Mouse (Mus musculus): ENCODE data around the gene Cep295nl.
"Not testable (repeated sequence)": the region's sequence is repeated elsewhere in the genome, so short reads cannot be mapped to it uniquely, and the experiment has no call there.

The Cep295nl gene

GRCm38 (mm10) chr11:118342400-118342981 lies at the start of gene Cep295nl:
Gene Cep295nl, minus strand, starts transcription at chr11:118342500.
- DNase-seq (ENCODE audit: low spot score) = no peak

GRCm38 (mm10) chr11:118387816-118388215 lies 45.5 kb upstream of the Cep295nl start:
- DNase-seq (ENCODE audit: low spot score) = peak; percentile 37

GRCm38 (mm10) chr11:118379251-118380009 lies 37.1 kb upstream of the Cep295nl start:
- DNase-seq (ENCODE audit: low spot score) = peak; percentile 96

- DNase-seq (ENCODE audit: low spot score) = peak; percentile 35
These were observed 36.4 kb upstream of the Cep295nl start for GRCm38 (mm10) chr11:118378656-118379055.

GRCm38 (mm10) chr11:118376323-118376722 lies 34.0 kb upstream of the Cep295nl start:
- DNase-seq (ENCODE audit: low spot score) = not testable (repeated sequence)

- DNase-seq (ENCODE audit: low spot score) = peak; percentile 76
These were observed 33.6 kb upstream of the Cep295nl start for GRCm38 (mm10) chr11:118375881-118376280.

- DNase-seq (ENCODE audit: low spot score) = peak; percentile 41
These were observed 33.2 kb upstream of the Cep295nl start for GRCm38 (mm10) chr11:118375461-118375860.

- peak; percentile 38 for DNase-seq (ENCODE audit: low spot score)
These were observed 32.7 kb upstream of the Cep295nl start for GRCm38 (mm10) chr11:118375006-118375405.

- no peak for DNase-seq (ENCODE audit: low spot score)
These were observed 32.2 kb upstream of the Cep295nl start for GRCm38 (mm10) chr11:118374506-118374905.

- DNase-seq (ENCODE audit: low spot score) = peak; percentile 33
These were observed 30.3 kb upstream of the Cep295nl start for GRCm38 (mm10) chr11:118372641-118373040.

GRCm38 (mm10) chr11:118371876-118372275 lies 29.6 kb upstream of the Cep295nl start:
- peak; percentile 46 for DNase-seq (ENCODE audit: low spot score)

GRCm38 (mm10) chr11:118369657-118370056 lies 27.4 kb upstream of the Cep295nl start:
- peak; percentile 39 for DNase-seq (ENCODE audit: low spot score)

- peak; percentile 44 for DNase-seq (ENCODE audit: low spot score)
These were observed 27.0 kb upstream of the Cep295nl start for GRCm38 (mm10) chr11:118369251-118369650.

GRCm38 (mm10) chr11:118368330-118368729 lies 26.0 kb upstream of the Cep295nl start:
- DNase-seq (ENCODE audit: low spot score) = peak; percentile 69

GRCm38 (mm10) chr11:118366559-118366958 lies 24.3 kb upstream of the Cep295nl start:
- DNase-seq (ENCODE audit: low spot score) = peak; percentile 5

GRCm38 (mm10) chr11:118366108-118366507 lies 23.8 kb upstream of the Cep295nl start:
- DNase-seq (ENCODE audit: low spot score) = peak; percentile 35

GRCm38 (mm10) chr11:118365171-118365570 lies 22.9 kb upstream of the Cep295nl start:
- peak; percentile 47 for DNase-seq (ENCODE audit: low spot score)

GRCm38 (mm10) chr11:118364021-118364420 lies 21.7 kb upstream of the Cep295nl start:
- peak; percentile 29 for DNase-seq (ENCODE audit: low spot score)

- DNase-seq (ENCODE audit: low spot score) = peak; percentile 46
These were observed 20.7 kb upstream of the Cep295nl start for GRCm38 (mm10) chr11:118362971-118363518.

- no peak for DNase-seq (ENCODE audit: low spot score)
These were observed 20.2 kb upstream of the Cep295nl start for GRCm38 (mm10) chr11:118362501-118362900.

GRCm38 (mm10) chr11:118360907-118361341 lies 18.6 kb upstream of the Cep295nl start:
- DNase-seq (ENCODE audit: low spot score) = peak; percentile 59

- DNase-seq (ENCODE audit: low spot score) = no peak
These were observed 18.2 kb upstream of the Cep295nl start for GRCm38 (mm10) chr11:118360491-118360890.

GRCm38 (mm10) chr11:118355640-118356039 lies 13.3 kb upstream of the Cep295nl start, which contains the start of gene Timp2:
Gene Timp2, minus strand, starts transcription at chr11:118355740.
- no peak for DNase-seq (ENCODE audit: low spot score)

All from testis, postnatal 10 days (tissue).